Mouse (Mus musculus): ENCODE measurements at regions not wholly inside any gene's neighbourhood (a gene's known extent, or its start where the extent isn't known, plus 50 kb on each side); places are given as distances from the start of the nearest gene placed in this dataset.
"Not testable (repeated sequence)": the region's sequence is repeated elsewhere in the genome, so short reads cannot be mapped to it uniquely, and the experiment has no call there.

- CTCF ChIA-PET: no interaction called here
Observed at GRCm38 (mm10) chr10:104592009-104592603, 398.3 kb downstream of the Gm4340 start.

GRCm38 (mm10) chr10:104595920-104596319 is 402.1 kb downstream of the Gm4340 start:
- CTCF ChIA-PET: interaction anchor here (0.6 kb wide), 1 partner anchor 33 kb away, joined by 14 read pairs; no protein-coding TSS in a partner anchor

GRCm38 (mm10) chr10:104627629-104628028 is 433.8 kb downstream of the Gm4340 start:
- CTCF ChIA-PET: no interaction called here

- CTCF ChIA-PET: no interaction called here
Observed at GRCm38 (mm10) chr10:104651020-104651419, 457.2 kb downstream of the Gm4340 start.

- CTCF ChIA-PET: no interaction called here
Observed at GRCm38 (mm10) chr10:104660298-104660697, 466.5 kb downstream of the Gm4340 start.

- CTCF ChIA-PET: no interaction called here
Observed at GRCm38 (mm10) chr10:104661672-104662071, 467.8 kb downstream of the Gm4340 start.

- CTCF ChIA-PET: no interaction called here
Observed at GRCm38 (mm10) chr10:104668286-104668685, 474.4 kb downstream of the Gm4340 start.

GRCm38 (mm10) chr10:104684717-104685336 is 491.0 kb downstream of the Gm4340 start:
- CTCF ChIA-PET: no interaction called here

GRCm38 (mm10) chr10:104685857-104686256 is 492.0 kb downstream of the Gm4340 start:
- CTCF ChIA-PET: no interaction called here

- CTCF ChIA-PET: no interaction called here
Observed at GRCm38 (mm10) chr10:104686669-104687068, 492.8 kb downstream of the Gm4340 start.

GRCm38 (mm10) chr10:104694974-104695373 is 501.1 kb downstream of the Gm4340 start:
- CTCF ChIA-PET: interaction anchor here (0.5 kb wide), 1 partner anchor 461 kb away, joined by 4 read pairs; no protein-coding TSS in a partner anchor

- CTCF ChIA-PET: no interaction called here
Observed at GRCm38 (mm10) chr10:104708926-104709325, 515.1 kb downstream of the Gm4340 start.

- CTCF ChIA-PET: not testable (repeated sequence)
Observed at GRCm38 (mm10) chr10:104713281-104713915, 519.6 kb downstream of the Gm4340 start.

All from spleen, embryonic (tissue).